Mouse (Mus musculus): ENCODE results near the gene Cox4i2.

Cox4i2 gene

DNA sequence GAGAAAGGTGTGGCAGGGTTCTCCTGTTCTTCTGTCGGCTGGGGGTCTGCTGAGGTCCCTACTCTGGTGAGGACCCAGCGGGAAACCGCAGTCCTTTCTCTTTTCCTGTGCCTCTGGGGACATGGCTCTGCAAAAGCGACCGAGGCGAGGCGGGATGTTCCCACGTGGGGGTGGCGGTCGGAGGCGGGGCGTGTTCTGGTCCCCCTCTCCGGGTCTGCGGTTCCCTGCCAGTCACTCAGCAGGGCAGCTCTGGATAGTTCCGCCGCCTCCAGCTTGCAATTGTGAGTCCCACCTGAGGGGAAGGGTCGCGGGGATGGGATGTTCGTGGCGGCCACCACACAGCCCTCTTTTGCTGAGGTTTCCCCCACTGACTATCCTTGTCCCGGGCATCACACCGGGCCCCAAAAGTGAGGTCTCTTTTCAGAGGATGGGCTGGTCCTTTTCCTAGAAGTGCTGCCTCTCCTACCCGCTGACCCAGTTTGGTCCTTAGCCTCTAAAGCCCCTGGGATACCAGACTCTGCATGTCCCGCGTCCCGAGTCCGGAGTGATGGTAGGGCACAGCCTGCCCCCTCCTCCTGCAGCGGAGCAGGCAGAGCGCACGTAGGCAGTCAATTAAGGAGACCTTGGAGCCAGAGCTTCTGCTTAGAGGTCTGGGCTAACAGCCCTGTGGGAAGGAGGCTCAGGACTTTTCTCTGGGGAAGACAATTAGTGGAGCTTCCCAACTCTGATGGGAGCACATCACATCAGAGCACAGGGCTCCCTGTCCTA lies at the start of gene Cox4i2:
TSS of gene Cox4i2 (plus strand) at position 230 of the 768 bp plus-strand sequence.
- DNase-seq (ENCODE audit: low spot score), result no peak

DNA sequence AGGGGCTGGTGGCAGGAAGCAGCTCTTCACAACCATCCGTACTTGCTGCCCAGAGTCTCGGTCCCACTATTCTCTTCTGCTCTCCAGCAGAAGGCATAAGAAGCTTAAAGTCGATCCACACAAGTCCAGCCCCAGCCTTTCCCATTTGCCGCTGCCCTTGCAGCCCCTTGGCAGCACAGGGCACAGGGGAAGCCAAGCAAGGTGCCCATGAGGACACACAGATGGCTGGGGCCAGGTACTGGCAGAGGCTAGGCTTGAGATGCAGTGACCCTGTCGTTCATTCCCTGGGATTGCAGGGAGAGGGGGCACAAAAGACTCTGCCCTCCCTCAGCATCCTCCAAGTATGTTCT lies 49.7 kb upstream of the Cox4i2 start:
- DNase-seq (ENCODE audit: low spot score), result no peak

DNA sequence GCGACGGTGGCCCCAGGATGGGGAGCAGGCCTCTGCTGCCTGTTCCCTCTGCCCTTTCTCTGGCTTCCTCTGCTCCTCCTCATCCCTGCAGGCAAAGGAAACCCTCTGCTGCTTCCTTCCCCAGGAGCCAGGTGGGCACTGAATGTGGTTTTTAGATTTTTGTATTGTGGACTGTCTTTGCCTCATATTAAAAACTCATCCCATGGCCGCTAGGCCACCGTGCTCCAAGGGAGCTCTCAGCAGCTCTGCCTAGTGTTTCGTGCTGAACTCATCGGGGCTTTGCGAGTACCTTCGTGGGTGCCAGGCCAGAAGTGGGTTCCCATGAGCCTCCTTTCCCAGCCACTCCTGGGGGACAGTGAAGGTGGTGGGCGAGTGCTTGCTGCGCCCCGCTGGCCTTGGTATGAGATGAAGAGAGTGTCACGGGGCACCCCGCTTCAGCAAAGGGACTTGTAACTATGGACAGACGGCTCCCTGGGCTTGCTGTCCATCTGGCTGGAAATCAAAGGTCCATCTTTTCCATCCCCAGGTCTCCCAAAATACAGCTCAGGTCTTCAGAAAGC lies 49.1 kb upstream of the Cox4i2 start:
- DNase-seq (ENCODE audit: low spot score), result no peak

DNA sequence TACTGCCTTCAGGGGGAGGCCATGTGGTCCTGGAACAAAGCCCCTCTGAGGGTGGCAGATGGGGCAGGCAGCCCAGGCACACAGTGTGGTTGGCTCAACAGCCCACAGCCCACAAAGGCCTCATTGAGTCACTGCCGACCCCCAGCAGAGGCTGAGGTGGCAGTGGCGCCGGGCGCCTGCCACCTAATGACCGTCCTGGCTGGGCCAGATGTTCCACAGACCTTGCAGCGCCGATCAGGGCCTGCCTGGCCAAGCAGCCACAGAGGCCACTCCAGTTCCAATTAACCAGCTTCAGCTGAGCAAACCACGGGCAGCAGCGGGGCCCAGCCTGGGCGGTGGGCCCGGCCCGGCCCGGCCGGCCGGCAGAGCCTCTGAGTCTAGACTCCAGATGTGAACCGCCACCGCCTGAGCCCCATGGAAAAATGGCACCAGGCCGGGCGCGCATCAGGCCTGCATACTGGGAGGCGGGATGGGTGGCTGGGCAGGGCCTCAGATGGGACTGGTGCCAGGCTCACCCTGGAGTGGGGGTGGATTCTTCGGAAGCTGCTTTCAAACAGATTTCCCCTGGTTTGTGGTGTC lies 47.9 kb upstream of the Cox4i2 start:
- DNase-seq (ENCODE audit: low spot score), result peak; percentile 68

DNA sequence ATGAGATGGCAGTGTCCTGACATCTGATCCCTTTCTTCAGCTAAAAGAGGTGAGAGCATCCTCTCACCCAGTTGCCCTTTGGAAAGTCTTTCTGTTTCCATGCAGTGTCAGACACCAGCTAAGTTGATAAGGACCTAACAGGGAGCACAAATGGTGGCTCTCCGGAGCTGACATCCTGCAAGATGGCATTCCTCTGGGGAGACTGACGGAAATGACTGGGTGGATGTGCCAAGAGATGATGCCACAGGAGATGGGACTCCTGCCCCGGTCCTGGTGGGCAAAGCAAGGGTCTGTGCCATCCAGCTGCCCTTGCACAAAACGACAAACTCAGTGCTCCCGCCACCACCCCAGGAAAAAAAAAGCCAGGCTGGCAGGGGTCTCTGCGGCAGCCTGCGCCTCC lies 46.8 kb upstream of the Cox4i2 start:
- DNase-seq (ENCODE audit: low spot score), result no peak

DNA sequence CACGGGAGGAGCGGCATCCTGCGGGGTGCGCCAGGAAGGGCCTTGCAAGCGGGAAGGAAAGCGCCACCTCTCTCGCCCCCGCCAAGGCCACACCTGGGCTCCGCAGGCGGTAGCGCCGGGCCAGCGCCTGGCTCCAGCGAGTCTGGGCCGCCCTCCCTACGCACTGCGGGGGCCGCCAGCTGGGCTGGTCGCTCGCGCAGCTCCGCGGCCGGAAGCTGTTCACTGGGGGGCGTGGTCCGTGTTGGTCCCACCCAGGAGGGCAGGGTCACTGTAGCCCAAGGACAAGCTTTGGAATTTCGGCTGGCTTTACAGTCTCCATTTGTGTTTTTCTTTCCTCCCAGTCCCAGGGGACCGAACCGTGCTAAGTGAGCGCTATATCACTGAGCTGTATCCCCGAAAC lies 46.3 kb upstream of the Cox4i2 start:
- DNase-seq (ENCODE audit: low spot score), result peak; percentile 92

DNA sequence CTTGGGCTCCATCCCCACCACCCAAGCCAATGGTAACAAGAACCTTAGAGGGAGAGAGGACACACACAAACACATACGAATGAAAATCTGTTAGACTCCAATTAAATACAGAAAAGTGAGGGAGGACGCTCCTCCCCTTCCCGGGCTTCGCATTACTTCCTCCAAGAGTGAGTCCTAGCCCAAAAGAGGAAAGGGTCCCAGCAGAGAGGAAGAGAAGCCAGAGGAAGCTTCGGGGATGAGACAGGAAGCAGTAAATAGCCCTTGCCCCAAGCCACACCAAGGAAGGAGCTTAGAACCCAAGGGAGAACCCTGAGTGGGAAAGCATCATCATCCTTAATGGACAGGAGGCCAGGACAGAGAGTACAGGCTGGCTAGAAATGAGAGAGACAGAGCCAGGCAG lies 44.9 kb upstream of the Cox4i2 start:
- DNase-seq (ENCODE audit: low spot score), result no peak

DNA sequence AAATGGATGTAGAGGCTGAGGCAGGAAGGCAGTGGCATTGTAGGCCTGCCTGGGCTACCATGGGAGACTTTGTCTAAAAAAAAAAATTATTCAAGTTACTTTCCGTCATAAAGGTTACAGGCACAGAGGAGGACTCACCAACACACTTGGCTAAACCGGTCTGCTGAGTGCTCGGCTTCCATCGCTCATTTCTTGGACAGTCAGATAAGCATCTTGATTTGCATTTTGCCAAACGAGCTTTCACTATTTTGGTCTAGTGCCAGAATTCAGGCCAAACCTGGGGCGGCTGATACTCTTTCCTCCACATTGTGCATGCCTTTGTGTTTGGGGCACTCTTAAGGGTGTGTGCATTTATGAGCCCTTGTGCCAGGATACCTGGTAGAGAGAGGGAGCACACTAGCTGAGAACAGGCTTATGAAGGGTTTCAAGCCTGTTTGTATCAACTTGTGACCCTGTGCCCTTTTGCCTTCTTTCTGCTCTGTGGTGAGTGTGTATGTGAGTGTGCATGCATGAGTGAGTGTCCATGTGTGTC lies 37.7 kb upstream of the Cox4i2 start:
- DNase-seq (ENCODE audit: low spot score), result no peak

DNA sequence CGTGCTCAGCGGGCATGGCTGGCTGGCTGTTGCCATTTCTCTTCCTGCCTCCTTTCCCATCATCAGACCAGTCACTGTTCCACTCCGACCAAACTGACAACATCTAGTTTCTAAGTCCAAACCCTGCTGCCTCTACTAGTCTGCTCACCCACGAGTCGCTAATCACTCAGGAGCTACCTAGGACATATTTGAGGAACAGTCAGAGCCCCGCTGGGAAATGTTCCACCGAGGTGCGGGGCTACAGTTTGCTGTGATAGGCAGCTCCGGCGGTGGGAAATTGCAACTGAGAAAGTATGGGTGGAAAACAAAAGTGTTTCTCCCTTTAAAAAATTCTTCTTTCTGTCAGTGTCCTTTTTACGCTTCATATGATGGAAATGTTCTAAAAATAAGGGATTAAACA lies 36.3 kb upstream of the Cox4i2 start:
- DNase-seq (ENCODE audit: low spot score), result no peak

DNA sequence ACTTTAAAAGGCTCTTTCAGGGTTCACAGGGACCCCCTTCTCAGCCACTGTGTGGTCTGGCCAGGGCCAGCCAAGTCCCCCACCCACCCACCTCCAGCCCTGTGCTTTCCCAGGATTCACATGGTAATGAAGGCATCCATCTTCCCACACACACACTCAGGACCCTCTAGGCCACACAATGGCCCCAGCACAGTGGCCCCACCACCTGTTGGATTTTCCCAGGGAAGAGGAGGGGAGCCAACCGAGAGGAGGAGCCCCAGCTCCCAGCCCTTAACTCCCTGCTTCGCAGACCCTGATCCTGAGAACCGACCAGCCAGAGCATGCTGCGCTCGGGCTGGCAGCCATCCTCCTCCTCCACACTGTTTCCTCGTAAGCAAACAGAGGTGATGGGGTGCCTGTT lies 35.9 kb upstream of the Cox4i2 start:
- DNase-seq (ENCODE audit: low spot score), result no peak

DNA sequence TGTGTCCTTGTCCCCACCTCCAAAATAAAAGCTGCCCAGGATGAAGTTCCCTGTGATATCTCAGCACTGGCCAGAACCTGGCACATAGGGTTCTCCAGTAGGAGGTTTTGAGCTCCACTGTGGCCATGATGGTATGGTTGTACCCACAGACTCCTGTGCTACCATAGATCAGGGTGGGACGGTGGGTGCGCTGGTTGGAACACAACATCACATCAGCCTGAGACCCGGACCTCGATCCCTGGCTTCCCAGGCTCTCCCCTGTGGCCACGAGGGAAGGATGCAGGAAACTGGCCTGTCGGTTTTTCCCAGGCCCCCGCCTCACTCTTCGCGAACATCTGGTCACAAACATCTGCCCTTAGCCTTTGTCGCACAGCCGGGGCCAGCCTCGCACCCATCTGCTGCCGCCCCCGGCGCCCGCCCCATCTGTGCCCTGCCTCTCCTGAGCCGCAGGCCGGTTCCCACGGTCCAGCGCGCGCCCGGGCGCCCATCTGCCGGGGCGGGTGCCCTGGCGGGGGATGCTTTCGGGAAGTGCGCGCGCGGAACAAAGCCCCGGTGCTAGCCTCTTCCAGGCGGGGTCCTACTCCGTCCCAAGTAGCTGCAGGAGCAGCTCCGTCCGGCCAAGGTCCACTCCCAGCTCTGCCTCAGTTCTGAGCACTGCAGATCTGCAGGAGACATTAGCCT lies 30.2 kb upstream of the Cox4i2 start:
- DNase-seq (ENCODE audit: low spot score), result no peak

DNA sequence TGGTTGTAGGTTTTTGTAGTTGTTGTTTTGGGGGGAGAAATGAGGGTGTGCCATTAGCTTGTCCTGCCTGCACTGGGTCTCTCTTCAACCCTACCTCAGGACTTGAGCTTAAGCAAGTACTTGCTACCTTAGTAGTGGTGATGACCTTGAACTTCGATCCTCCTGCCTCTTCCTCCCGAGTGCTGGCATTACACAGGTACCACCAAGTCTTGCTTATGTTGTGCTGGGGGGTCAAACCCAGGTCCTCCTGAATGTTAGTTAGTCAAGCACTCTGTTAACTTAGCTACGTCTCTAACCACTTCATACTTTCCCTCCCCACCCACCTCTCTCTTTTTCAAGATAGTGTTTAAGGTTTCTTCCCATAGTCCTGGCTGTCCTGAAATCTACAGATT lies 29.6 kb upstream of the Cox4i2 start:
- no peak for DNase-seq (ENCODE audit: low spot score)

DNA sequence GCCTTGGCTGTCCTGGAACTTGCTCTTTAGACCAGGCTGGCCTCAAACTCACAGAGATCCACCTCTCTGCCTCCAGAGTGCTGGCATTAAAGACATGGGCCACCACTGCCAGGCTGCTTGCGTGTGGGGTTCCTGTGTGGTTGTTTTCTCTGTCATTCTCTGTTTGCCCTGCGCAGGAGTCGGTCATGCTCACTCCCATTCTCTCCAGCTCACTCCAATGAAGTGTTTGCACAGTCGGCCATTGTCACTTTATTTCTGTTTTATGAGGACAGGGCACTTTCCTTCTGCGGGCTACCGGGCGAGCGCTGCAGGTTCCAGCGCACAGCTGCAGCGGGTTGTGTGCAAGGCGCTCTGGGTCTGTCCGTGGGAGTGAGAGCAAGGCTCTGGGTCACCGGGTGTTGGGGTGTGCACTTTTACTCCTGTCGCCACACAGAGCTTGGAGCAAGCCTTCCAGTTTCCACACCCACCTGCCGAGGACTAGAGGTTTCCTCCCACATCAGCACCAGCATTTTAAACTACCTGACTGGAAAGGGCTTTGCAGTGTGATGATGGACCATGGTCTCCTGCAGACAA lies 28.7 kb upstream of the Cox4i2 start:
- DNase-seq (ENCODE audit: low spot score), result no peak

DNA sequence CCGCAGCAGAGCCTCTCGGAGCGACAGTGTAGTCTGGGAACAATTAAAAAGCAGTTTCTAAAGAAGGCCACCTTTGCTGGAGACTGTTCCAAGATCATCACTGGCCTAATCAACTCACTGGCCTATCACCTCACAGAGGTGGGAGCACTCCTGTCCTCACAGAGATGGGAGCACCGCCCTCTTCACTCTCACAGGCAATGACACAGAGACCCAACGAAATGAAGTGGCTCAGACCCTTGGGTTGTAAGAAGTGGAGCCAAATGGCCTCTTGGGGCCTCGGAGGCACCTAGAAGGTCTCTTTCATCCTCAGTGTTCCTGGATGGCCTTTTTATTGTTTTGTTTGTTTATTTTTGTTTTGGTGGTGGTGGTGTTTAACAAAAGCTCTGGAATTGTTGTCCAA lies 27.8 kb upstream of the Cox4i2 start:
- no peak for DNase-seq (ENCODE audit: low spot score)

DNA sequence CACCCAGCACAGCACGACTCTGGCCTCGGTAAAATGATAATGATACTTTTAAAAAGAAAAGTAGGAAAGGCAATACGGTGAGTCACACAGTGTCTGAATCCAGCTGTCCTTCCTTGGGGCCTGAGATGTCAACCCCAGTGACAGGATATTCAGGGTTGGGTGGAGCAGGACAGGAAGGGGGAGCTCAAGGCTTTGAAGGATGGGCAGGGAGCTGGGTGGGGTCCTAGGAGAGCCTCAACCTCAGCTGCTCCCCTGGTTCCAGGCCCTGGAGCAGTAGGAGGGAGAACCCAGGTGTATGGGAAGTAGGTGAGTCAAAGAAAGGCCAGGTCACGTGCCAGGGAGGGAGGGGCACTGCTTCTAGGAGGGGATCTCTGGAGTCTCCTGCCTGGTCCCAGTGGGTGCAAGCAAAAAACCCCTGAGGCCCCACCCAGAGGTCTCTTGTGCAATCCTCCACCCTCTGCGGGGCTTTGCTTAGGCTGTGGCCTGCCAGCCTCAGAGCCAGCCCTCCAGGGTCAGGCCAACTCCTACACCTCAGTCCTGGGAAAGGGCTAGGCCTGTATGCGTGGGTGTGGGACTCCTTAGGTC lies 27.1 kb upstream of the Cox4i2 start:
- no peak for DNase-seq (ENCODE audit: low spot score)

DNA sequence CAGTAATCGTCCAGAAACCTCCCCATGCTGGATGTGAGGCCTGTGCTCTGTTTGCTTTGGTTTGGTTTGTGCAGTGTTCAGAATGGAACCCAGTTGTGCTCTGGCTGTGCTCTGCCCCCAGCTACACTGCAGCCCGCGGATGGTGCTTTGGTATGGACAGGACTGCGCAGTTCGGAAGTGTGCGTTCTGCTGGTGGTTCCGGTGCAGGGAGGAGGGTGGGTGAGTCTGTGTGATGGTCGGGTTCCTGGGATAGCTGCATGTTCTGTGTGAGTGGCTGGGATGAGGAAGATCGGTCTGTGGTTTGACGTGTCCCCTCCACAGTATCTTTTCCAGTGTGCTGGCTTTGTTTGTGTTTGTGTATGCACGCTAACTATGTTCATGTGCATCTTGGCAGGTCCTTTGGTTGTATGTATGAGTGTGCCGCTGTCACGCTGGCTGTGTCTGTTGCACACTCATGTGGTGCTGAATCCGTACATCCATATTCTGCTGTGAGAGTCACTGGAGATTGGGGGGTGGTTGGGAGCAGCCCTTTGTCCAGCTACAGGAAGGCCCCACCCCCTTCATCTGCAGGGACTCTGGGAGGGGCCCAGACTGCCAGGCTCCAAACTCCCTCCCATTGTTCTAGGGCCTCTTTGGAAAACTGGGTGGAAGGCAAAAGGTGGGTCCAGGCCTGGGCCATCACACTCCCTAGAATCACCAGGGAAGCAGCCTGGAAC lies 26.0 kb upstream of the Cox4i2 start:
- DNase-seq (ENCODE audit: low spot score), result no peak

DNA sequence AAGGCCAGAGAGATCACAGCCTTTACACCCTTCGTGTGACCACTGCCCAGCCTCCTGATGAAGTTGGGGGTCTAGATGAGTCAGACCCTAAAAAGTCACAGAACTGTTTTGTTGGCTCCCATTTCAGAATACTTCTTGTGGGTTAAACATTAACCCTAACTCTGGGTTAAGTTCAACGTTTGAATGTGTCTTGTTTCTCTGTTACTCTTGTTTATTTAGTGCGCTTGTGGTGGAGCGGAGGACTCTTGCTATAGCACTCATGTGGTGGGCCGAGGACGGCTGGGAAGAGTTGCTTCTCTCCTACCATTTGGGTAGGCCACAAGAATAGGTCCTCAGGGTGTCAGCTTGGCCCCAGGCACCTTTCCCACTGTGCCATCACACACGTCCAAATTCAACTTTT lies 25.4 kb upstream of the Cox4i2 start:
- DNase-seq (ENCODE audit: low spot score), result no peak

DNA sequence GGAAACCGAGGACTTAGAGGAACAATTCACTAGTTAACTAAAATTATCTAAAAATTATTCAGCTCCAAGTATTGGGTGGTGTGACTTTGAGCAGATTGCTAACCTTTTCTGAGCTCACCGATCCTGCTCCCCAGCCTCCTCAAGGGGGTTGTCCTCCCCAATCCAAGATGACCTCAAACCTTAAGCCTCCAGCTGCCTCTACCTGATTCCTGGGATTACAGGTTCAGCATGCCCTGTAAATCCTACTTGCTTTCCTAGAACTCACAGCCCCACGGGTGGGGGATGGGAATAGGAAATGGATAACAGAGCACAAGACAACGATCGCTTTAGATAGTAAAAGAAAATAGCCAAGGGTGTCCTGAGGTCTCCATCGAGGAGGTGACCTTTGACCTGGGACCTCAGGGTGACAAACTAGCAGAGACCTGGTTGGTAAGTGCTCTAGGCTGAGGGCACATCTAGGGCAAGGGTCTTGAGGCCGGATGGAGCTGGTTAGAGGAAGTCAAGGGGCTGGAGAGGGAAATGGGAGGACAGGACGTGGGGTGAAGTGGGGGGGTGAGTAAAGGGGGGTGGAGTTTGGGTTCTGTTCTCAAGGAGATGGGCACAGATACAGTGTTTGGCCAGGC lies 24.8 kb upstream of the Cox4i2 start:
- DNase-seq (ENCODE audit: low spot score), result no peak

DNA sequence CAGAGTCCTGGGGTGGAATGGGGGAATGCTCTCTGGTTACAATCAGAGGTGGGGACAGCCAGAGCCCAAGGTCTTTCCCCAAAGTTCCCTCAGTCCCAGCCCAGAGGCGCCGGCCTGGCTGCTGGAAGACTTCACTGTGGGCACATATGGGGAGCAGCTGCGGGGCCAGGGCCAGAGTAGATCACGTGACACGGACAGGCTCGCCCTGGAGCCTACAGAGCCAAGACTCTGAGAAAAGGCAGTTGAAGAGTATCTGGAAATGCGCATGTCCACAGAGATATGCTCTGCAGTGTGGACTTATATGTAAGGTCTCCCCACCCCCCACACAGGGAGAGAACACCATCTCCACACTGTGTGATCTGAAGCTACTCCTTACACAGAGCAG lies 24.3 kb upstream of the Cox4i2 start:
- peak; percentile 64 for DNase-seq (ENCODE audit: low spot score)

DNA sequence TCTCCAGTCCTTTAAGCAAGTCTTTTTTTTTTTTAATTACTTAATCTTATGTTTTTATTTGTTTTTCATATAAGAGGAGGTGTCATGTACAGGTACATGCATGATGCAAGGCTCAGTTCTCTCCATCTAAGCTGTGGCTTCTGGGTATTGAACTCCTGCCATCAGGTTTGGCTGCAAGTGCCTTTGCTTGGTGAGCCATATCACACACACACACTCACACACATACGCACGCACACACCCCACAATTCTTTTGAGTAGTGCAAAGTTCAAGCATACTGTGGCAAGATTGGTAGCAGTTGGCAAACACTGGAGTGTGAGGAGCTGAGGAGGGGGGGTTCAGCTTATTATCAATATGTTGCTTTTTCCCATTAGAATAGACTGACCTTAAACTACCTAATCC lies 20.8 kb upstream of the Cox4i2 start:
- no peak for DNase-seq (ENCODE audit: low spot score)

DNA sequence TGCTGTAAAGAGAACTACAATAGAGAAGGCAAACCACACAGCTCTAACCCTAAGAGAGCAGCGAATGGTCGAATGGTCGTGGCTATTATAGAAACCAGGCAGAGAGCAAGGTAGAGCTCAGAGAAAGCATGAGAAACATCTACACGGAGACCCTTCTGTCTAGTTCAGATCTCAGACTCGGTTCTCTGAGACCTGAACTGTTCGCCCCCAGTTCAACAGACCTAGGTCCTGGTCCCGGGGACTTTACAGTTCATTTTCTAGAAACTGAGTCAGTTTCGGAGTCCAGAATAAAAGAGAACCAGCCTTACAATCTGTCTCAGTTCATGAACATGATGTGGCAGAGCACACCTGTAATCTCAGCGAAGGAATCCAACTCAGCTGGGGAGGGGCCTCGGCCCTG lies 19.5 kb upstream of the Cox4i2 start:
- DNase-seq (ENCODE audit: low spot score), result no peak
